Mouse (Mus musculus) erythroid progenitor cell, adult 5-6 weeks (primary cell): ENCODE data around the gene Caln1. TPM values are rescaled to one million over a fixed set of nuclear protein-coding genes. Genes with fewer than 3 reads are reported as not detected.

Experiments
- ATAC-seq: replicated peaks from 2 replicates; pipeline ENCODE4 v1.8.0; 2016; ENCODE audit warnings: moderate number of reproducible peaks, mild to moderate bottlenecking, moderate TSS enrichment, inconsistent platforms; ENCODE audit not compliant: poor library complexity, low FRiP score, severe bottlenecking
- total RNA-seq, 2 experiments: library from RNA; stranded (forward) in 1 of 2; stranded (reverse) in 1 of 2; fragments of 150-400 nt in 1 of 2; fragments of 186-747, 209-891 nt in 1 of 2; gene quantifications; 2 replicates each; pipeline versions ENCODE4 v1.2.3 to v1.2.4; 2015 to 2017; ENCODE audit warnings: low replicate concordance in 2 of 2

Caln1 gene
- total RNA-seq, 2 experiments from 2014 or later = not detected

DNA sequence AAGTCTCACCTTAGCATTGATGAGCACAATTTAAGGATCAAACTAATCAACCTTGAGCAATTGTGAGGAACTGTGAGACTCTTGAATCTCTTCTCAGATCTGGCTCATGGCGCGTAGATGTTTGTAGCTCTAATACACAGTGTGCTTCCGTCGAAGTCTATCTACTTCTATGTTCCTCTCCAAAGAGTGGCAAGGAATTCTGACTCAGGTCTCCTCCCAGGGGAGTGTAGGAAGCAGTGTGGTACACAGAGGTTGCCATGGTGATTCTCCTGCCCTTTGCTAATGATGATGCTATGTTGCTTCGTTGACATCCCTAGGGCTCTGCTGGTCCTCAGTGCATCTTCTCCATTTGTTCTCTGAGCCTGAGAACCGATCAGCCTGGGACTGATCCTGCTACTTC is 403.2 kb downstream of the Caln1 start:
- ATAC-seq = no peak

DNA sequence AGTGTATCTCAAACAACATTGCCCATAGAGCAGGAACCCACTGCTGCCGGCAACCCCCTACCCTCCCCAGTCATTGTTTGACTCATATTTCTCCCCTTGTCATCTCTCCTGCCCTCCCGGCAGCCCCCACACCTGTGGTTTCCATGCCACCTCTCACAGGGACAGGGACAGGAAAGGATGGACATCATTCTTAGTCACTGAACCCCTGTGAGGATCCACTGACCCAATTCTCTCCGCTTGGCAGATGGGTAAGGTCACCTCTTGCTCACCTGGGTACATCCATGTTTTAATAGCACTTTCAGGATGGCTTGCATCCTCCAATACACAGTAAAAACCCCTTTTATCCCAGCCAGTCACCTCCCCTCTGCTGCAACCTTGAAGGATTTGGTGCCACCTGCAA is 405.7 kb downstream of the Caln1 start:
- ATAC-seq = no peak

DNA sequence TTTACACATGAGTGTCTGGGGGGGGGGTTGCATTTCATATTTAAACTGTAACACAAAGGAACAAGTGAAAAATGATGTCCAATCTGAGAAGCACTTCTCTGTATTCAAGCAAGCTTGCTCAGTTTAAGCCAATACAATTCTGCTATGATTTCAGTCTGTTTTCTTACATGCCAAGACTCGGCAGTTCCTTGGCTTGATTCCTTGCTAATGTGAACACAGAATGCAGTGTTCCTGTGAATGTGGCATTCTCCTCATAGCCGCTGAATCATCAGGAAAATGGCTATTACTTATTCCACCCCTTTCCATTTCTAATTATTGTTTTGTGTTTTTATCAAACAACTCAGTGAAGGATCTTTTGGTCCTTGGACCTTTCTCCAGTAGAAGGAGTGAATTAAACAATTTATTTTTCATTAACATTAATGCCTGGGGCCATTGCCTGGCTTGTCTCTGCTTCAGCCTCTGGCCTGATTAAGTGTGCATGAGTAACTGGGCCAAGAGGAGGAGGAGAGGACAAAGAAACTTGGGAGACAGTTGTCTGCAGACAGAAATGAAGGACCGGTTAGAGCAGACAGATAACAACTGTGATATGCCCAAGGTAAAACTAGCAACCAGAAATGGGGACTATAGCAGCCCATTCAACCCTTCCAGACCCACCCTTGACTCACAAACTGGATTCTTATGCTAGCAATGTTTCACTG is 423.6 kb downstream of the Caln1 start:
- ATAC-seq = no peak

DNA sequence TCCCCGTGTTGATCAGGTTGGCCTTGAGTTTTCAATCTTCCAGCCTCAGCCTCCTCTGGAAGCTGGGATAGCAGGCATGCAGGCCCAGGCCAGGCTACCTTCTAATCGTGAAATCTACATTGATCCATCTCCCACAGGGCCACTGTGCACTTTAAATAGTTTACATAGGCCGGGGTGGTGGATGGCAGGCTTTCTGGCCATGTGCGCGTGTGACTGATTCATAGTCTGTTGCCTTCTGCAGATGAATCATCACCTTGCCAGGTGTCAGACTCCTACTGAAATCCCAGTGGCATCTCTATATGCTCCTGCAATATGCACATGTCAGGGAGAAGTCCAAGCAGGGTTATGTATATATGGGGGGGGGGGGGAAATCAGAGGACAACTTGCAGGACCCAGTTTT is 428.5 kb downstream of the Caln1 start:
- ATAC-seq = no peak

DNA sequence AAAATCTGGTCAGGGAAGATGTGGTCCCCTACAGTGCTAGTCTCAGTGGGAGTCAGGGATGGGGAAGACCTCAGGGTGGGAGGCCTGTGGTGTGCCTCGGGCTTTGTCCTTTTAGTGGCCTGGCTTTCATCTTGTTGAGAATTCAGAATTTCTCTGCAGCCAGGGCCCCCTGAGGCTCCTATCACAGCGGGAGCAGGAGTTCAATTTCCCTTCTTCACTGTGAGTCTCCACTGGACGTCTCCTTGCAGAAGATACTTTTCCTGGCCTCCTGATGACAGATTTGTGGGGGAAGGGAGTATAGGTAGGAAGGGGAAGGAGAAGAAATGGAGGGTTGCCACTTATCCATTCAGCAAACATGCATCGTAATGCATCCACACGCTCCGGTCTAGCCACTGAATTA is 441.1 kb downstream of the Caln1 start:
- ATAC-seq = no peak

DNA sequence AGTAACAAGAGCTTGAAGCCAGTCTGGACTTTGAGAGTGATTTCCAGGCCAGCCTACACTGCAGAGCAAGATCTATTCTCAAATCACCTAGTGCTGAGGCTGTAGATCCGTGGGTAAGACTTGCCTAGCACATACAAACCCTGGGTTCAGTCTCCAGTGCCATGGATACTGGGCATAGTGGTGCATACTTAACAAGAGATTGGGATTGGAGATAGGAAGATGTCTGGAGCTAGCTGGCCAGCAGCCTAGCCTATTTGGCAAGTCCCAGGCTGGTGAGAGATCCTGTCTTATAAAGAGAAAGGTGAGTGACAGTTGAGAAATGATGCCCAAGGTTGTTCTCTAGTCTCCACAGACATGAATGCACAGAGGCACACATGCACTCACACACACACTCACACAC is 441.6 kb downstream of the Caln1 start:
- no peak for ATAC-seq

DNA sequence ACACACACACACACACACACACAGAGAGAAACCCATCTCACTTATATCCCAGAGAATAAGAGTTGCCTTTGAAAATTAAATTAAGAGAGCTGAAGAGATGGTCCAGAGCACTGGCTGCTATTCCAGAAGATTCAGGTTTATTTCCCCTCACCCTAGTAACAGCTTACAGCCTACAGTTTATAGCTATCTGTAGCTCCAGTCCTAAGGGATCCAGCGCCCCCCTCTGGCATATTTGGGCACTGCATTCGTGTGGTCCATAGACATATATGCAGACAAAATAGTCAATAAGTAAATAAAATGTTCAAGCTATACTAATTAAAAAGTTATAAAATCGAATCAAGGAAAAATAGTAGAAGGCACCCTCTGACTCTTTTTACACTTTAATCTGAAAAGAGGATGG is 442.0 kb downstream of the Caln1 start:
- ATAC-seq = no peak

DNA sequence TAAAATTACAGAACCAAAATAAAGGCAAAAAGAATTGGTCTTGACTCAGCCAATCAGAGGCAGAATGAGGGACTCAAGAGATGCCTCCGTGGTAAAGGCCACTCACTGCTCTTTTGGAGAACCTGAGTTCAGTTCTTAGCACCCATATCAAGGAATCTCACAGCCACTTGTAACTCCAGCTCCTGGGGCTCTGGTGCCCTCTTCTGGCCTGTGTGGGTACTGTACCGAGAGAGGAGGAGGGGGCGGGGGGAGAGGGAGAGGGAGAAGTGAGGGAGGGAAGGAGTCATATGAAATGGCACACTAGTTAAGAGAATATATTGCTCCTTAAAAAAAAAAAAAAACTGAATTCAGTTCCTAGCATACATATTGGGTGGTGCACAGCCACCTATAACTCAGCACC is 442.7 kb downstream of the Caln1 start:
- no peak for ATAC-seq

DNA sequence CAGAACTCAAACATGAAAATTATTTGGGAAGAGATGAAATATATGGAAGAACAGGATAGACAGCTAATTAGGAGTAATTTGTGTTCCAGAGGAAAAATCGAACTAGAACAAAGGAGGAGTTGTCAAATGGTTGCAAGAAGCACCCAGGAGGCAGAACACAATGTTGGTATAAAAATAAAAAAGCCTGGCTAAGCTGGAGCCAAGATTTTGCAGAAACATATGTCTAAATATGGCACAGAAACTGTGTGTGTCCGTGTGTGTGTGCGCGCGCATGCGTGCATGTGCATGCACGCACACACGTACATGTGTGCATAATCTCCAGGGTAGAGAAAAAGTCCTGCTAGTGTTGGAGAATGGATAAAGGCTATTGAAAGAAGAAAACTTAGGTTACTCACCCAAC is 443.3 kb downstream of the Caln1 start:
- no peak for ATAC-seq

DNA sequence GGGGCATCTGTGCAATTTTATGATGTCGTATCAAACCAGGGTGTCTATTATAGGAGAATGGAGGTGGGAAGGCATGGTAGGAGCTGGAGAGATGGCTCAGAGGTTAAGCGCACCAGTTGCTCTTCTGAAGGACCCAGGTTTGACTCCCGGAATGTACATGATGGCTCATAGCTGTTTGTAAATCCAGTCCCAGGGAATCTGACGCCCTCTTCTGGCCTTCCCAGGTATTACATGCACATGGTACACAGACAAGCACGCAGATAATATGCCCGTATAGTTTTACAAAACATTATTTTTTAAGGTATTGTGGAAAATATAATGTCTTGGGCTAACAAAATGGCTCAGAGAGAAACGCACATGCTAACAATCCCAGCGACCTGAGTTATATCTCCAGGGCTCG is 443.8 kb downstream of the Caln1 start:
- no peak for ATAC-seq

DNA sequence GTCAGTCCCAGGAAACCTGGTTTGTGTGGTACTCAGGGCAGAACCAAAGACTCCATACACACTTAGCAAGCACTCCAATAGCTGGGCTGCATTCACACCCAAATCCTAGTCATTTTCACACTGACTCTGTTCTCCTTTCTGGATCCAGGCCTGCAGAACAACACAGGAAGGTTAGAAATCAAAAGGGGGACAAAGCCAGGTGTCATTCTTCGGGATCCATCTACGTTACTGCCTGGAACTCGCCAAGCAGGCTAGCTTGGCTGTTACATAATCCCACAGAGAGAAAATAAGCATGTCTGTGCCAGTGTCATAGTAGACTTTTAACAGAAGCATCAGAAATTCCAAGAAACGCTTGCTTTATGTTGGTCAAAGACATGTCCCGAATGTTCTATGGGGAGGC is 446.1 kb downstream of the Caln1 start:
- no peak for ATAC-seq

DNA sequence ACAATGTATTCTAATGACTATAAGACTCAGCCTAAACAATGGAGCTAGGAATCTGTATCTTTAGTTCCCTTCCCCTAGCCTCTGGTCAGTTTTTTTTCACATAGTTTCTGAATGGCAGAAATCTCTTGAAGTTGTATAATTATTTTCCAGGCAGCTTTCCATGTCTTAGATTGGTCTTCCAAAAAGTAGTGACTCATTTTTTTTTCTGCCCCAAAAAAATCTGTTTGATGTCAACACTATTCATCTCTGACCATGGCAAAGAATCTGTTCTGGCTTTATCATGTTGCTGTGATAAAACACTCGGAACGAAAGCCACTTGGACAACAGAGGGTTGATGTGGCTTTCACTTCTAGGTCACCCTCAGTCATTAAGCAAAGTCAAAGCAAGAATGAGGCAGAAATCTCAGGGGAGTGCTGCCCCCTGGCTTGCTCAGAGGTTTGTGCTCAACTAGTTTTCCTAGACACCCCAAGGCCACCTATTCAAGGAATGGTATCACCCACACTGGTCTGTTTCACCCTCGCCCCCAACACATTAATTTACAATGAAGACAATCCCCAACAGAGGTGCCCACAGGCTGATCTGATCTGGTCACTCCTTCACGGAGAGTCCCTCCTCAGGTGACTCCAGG is 450.9 kb downstream of the Caln1 start:
- ATAC-seq = no peak

DNA sequence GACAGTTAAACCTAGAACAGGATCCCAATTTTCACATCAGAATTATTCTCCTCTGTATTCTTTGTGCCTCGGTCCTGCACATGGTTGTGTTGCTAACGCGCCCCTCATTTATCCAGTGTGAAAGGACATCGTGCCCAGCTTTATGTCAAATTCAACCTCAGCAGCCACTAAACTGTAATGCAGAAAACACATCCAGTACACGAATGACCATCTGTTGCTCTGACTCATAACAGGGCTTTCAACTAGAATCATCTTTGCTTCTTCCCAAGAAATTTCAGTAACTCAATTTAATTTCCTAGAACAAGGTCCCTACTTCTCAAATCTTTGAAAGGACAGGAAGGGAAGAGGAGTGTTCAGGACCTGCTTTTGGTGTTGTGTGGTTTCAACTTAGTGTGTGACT is 451.4 kb downstream of the Caln1 start:
- no peak for ATAC-seq

DNA sequence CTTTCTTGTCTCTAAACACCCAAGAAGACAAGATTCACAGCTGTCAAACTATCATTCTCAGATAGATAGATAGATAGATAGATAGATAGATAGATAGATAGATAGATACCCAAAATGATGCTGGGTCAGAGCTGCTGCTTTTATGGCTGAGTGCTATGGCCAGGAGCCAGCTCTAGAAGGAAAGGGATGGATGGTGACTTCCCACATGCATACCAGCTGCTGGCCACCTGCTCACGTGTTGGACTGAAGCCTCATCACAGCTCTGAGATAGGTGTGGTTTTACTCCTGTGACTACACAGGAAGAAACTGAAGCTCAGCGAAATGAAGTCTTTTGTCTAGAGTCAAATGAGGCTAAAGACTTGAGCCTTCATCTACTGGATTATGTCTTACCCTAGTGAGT is 456.5 kb downstream of the Caln1 start:
- ATAC-seq = no peak

DNA sequence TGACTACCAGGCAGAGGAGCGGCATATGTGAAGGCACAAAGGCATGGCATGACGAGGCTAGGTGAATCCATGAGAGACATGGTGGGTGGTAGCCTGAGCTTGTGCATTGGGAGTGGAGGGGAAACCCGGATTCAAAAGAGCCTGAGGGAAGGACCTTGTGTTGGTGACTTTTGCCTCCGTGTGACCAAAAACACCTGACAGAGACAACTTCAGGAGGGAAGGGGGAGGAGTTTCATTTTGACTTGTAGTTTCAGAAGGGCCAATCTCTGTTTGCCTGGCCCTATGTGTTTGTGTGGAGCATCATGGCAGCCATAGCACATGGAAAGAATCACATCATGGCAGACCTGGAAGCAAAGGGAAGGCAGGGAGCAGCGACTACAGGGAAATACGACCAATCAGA is 479.3 kb downstream of the Caln1 start:
- ATAC-seq = no peak

DNA sequence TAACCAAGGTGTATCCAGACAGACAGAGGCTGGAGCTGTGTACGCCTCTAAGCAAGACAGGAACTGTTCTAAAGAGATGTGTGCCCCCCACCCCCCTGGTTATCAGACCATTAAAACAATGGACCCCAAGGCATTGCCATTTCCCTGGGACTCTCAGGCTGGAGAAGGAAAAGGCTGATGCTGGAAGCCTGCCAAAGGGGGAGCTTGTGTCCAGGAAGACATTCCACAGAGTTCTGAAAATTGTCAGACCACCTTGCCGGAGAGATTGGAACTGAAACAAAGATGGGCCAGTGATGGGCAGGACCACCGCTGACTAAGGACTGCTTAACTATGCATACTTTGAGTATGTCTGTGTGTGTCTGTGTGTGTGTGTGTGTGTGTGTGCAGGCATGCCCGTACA is 480.4 kb downstream of the Caln1 start:
- no peak for ATAC-seq

DNA sequence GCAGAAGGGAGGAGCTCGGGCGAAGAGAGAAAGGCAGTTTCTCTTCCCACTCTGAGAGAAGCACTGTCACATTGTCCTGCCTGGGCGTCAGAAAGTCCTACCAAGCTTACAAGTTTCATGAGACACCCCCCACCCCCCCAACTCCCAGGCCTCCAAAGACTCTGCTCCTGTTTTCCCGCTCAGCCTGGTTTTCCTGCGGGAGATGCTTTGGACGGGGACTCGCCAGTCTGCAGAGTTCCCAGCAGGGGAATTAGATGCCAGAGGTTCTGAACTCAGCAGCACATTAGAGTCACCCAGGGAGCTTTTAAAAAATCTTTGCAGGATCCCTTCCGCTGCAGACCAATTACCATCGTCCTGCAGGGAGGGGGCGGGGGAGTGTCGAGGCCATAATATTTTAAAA is 482.9 kb downstream of the Caln1 start:
- no peak for ATAC-seq

DNA sequence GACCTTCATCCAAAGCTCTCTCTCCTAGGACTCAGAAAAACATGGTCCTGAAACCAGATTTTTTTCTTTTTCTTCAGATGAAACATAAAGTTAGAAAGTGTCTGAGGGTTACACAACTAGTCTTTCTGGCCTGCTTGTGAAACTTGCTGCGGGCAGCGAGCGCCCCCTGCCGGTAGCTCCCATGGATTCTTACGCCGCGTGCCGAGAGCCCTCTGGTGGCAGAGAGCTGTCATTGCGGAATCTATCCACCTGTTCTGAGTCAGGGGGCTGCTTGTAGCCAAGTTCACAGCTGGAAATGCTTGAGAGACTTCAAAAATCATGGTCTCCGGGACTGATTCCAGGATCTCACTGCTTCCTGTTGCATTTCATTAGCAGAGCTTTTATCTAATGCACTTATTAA is 484.1 kb downstream of the Caln1 start:
- no peak for ATAC-seq

DNA sequence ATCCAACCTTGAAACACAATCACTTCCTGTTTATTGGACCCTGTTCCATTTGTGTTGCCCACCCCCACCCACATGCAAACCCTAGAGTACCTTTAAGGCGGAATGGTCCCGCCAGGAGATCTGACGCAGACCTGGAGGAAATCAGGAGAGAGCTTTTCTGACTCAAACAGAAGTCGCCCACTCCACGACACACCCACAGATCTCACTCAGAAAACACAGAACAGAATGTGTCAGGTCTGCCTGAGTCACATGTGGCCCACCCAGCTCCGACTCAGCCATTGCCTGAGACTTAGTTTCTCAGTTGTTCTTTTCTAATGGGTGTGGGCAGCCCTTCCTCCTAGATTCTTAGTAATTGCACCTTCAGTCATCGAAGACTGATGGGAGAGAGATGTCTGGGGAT is 485.2 kb downstream of the Caln1 start:
- ATAC-seq = no peak

DNA sequence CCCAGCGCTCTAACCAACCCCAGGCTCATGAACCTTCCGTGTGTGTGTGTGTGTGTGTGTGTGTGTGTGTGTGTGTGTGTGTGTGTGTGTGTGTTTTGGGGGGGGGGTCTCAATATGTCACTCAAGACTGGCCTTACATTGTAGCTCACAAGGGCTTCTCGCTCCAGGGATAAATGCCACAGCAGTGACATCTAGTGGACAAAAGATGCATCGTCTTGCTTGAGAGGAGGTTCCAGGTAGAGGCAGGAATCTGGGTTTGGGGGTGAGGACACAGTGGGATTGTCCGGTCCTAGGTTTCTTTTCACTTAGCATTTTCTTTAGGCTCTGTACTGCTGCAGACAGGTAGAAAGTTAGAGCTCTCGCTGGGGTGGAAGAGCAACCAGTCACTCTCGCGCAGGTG is 488.9 kb downstream of the Caln1 start:
- ATAC-seq = no peak

DNA sequence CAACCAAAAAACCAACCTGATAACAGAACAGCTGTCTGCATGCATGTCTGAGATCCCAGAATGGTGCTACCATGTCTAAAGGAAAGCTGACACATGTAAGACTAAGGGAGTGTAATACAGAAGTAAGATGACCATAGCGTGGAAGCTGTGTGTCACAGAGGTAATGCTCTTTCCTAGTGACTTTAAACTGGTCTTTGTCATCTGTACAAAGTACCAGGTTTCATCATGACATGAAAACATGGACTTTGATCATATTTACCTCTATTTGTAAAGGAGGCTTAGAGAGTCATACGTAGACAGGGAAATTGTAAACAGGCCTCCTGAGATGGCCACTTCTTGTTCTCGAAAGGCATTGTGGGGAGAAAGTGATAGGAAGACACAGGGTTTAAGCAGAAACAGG is 489.5 kb downstream of the Caln1 start:
- no peak for ATAC-seq

DNA sequence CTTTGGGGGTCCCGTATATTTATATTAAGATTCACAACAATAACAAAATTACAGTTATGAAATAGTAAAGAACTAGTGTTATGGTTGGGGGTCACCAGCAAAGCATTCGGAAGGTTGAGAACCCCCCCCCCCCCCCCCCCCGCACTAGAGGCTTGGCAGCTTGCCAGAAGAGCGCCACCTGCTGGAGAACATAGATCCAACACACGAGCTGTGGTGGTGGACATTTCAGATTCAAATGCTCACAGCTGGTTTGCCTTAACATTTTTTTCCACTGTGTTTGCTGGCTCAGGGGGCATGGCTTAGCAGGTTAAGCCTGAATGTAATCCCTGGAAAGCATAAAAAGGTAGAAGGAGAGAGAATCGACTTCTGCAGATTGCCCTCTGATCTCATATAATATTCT is 490.5 kb downstream of the Caln1 start:
- ATAC-seq = no peak
